Mouse (Mus musculus) midbrain, postnatal 0 days (tissue): ENCODE measurements around the gene Rubcn. TPM values are rescaled to one million over a fixed set of nuclear protein-coding genes. Genes with fewer than 3 reads are reported as not detected.

Experiments used
- ATAC-seq: fragments of 200-750 bp; cut with Nextera tagmentation; 2 replicates; pipeline ENCODE4 v1.8.0; 2017; ENCODE audit warnings: moderate number of reproducible peaks, mild to moderate bottlenecking, moderate TSS enrichment, moderate library complexity; ENCODE audit not compliant: low FRiP score
- DNase-seq: peaks from one replicate; pipeline ENCODE4 v3.0.0-alpha.2; 2015; ENCODE audit warnings: low spot score
- H3K27ac ChIP-seq: fragments of 300-500 bp; sonication (generic); 2 replicates; pipeline ENCODE4 v1.5.1; 2014; ENCODE audit warnings: low read depth, mild to moderate bottlenecking, low read length, mixed read lengths
- H3K27me3 ChIP-seq: fragments of 300-500 bp; sonication (generic); 2 replicates; pipeline ENCODE4 v1.6.1; 2014; ENCODE audit warnings: low read length, control low read depth, mixed read lengths; ENCODE audit not compliant: insufficient read depth
- H3K36me3 ChIP-seq: fragments of 300-500 bp; sonication (generic); 2 replicates; pipeline ENCODE4 v1.6.1; 2014; ENCODE audit warnings: low read length, control low read depth, mixed read lengths; ENCODE audit not compliant: insufficient read depth
- H3K4me1 ChIP-seq: fragments of 300-500 bp; sonication (generic); 2 replicates; pipeline ENCODE4 v1.6.1; 2014; ENCODE audit warnings: mild to moderate bottlenecking, control low read depth, antibody characterized with exemption, low read length, mixed read lengths; ENCODE audit not compliant: insufficient read depth
- H3K4me2 ChIP-seq: fragments of 300-500 bp; sonication (generic); 2 replicates; pipeline ENCODE4 v1.6.1; 2014; ENCODE audit warnings: low read depth, mild to moderate bottlenecking, low read length, mixed read lengths; ENCODE audit not compliant: poor library complexity, severe bottlenecking
- H3K4me3 ChIP-seq: fragments of 300-500 bp; sonication (generic); 2 replicates; pipeline ENCODE4 v1.5.1; 2014; ENCODE audit warnings: low read depth, mild to moderate bottlenecking, low read length, moderate library complexity
- H3K9ac ChIP-seq: fragments of 300-500 bp; sonication (generic); replicated peaks from 2 replicates; pipeline ENCODE4 v1.6.1; 2014; ENCODE audit warnings: mild to moderate bottlenecking, low read length, moderate library complexity, mixed read lengths; ENCODE audit not compliant: poor library complexity, severe bottlenecking
- H3K9me3 ChIP-seq: fragments of 300-500 bp; sonication (generic); 2 replicates; pipeline ENCODE4 v1.6.1; 2016; ENCODE audit warnings: low read length, control low read depth
- CTCF ChIP-seq: IDR thresholded peaks from 2 replicates; pipeline ENCODE4 v1.5.1; 2016; ENCODE audit warnings: antibody characterized with exemption, mild to moderate bottlenecking
- WGBS: fragments of 180-500 bp; shearing (Covaris S2); extraction: QIAGEN DNeasy Blood & Tissue Kit; methylation state at CpG from one replicate; pipeline ENCODE4 v1.1.7; 2014; 5-methylcytosine and 5-hydroxymethylcytosine counted together
- polyA plus RNA-seq: library from polyadenylated mRNA; unstranded; fragments of >200 nt; fragmentation: Nextera tagmentation; extraction: Ambion mirVana; gene quantifications from 2 replicates; pipeline ENCODE4 v1.2.1, GENCODE M21; 2015
- total RNA-seq: library from RNA; depleted of rRNA; stranded (reverse); fragments of >200 nt; gene quantifications from 2 replicates; pipeline ENCODE4 v1.2.3, GENCODE M21; 2014

The Rubcn gene
- total and polyA plus RNA-seq, 2 experiments from 2014 or later, result 25.5 to 84.0 TPM

- H3K27ac ChIP-seq, result no peak overlapping the region
- no peaks in the 10 kb centered on the region for H3K27me3 ChIP-seq
- ATAC-seq, result no peak
- H3K4me1 ChIP-seq, result no peaks in the 10 kb centered on the region
- no peak for DNase-seq
- TF ChIP-seq CTCF, result no peak
- no peaks in the 10 kb centered on the region for H3K9me3 ChIP-seq
- H3K36me3 ChIP-seq, result peaks cover 75% of the 10 kb centered on the region
- WGBS, result 85% methylated on average over 12 of the region's 12 CpGs
- no peak overlapping the region for H3K4me2 ChIP-seq
- H3K9ac ChIP-seq, result no peak overlapping the region
- H3K4me3 ChIP-seq, result no peak overlapping the region
These were observed 52.2 kb downstream of the Rubcn start for GRCm38 (mm10) chr16:32825380-32825779.

DNA sequence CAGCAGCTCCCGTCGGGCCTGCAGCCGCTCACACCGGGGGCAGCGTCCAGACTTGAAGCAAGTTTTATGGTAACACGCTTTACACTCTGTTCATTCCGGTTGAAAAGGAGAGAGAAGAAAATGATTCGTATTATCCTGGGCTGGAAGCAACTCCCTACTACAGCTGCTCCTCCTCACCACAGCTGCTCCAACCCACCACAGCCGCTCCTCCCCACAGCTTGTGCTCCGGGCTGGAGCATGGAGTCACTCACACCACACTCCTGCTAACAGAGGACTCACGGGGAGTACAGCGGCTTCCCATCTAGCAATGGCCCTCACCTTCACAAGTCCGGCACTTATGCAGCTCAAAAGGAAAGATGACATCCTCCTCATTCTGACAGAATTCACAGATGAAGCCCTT is 53.5 kb downstream of the Rubcn start:
- H3K36me3 ChIP-seq, result peaks cover 70% of the 10 kb centered on the region

GRCm38 (mm10) chr16:32823487-32823886 is 54.1 kb downstream of the Rubcn start:
- WGBS, result 91% methylated on average over 8 of the region's 8 CpGs

More for the DNA sequence above, 53.5 kb downstream of the Rubcn start:
- no peak for DNase-seq
- H3K4me3 ChIP-seq, result no peak overlapping the region
- H3K4me2 ChIP-seq, result no peak overlapping the region
- H3K27me3 ChIP-seq, result no peaks in the 10 kb centered on the region
- no peak overlapping the region for H3K27ac ChIP-seq
- H3K4me1 ChIP-seq, result no peaks in the 10 kb centered on the region
- 95% methylated on average over 13 of the region's 13 CpGs for WGBS
- TF ChIP-seq CTCF, result no peak
- ATAC-seq, result no peak
- H3K9ac ChIP-seq, result no peak overlapping the region
- no peaks in the 10 kb centered on the region for H3K9me3 ChIP-seq

DNA sequence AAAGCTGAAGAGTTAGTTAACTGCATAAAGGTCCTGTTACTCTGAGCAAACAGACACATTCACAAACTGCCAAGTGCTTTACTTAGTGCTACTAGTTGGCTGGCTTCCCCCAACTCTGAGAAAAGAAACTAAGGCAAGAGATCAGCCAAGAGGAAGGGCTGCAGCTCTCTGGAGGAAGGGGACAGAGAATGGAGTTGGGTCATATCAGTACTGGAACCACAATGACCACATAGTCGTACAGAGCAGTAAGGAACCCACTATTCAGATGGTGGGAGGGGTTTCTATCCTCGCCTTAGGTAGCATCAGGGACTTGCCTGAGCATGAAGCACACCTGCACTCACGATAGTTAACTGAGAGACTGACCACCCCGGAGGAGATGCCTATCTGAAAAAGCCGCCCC is 54.7 kb downstream of the Rubcn start:
- Histone ChIP-seq H3K4me3 (no peak overlapping the region), H3K9ac (no peak overlapping the region), H3K27me3 (no peaks in the 10 kb centered on the region), H3K27ac (no peak overlapping the region), H3K4me1 (no peaks in the 10 kb centered on the region), H3K9me3 (no peaks in the 10 kb centered on the region), H3K36me3 (peaks cover 59% of the 10 kb centered on the region), H3K4me2 (no peak overlapping the region)
- DNase-seq (no peak), ATAC-seq (no peak)
- TF ChIP-seq CTCF, result no peak
- WGBS, result 81% methylated on average over 5 of the region's 5 CpGs

More at GRCm38 (mm10) chr16:32823487-32823886, 54.1 kb downstream of the Rubcn start:
- TF ChIP-seq CTCF, result no peak
- Histone ChIP-seq H3K4me3 (no peak overlapping the region), H3K4me1 (no peaks in the 10 kb centered on the region), H3K9ac (no peak overlapping the region), H3K4me2 (no peak overlapping the region), H3K36me3 (peaks cover 65% of the 10 kb centered on the region), H3K9me3 (no peaks in the 10 kb centered on the region), H3K27ac (no peak overlapping the region), H3K27me3 (no peaks in the 10 kb centered on the region)
- DNase-seq (no peak), ATAC-seq (no peak)

DNA sequence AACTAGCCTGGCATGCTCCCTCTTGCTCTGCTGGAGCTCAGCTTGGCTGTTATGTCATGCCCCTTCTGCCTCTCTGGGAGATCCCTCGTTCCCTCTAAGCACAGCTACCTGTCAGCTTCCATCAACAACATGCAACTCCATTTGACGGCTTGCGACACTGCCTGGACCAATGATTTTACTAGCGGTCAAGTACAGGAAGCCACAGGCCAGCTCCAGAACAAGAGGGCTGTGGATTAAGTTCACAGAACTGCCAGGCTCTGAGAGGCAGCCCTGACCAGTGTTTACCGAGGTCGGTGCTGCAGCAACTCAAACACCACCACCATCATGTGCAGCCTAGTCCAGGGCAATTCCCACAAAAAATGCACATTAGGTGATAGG is 55.1 kb downstream of the Rubcn start:
- Histone ChIP-seq H3K27me3 (no peaks in the 10 kb centered on the region), H3K9ac (no peak overlapping the region), H3K4me2 (no peak overlapping the region), H3K4me3 (no peak overlapping the region), H3K36me3 (peaks cover 55% of the 10 kb centered on the region), H3K4me1 (no peaks in the 10 kb centered on the region), H3K9me3 (no peaks in the 10 kb centered on the region), H3K27ac (no peak overlapping the region)
- no peak for TF ChIP-seq CTCF
- no peak for DNase-seq
- WGBS, result 88% methylated on average over 6 of the region's 6 CpGs
- no peak for ATAC-seq

GRCm38 (mm10) chr16:32821772-32822449 is 55.7 kb downstream of the Rubcn start:
- 84% methylated on average over 10 of the region's 10 CpGs for WGBS
- DNase-seq, result no peak
- Histone ChIP-seq H3K4me1 (no peaks in the 10 kb centered on the region), H3K9me3 (no peaks in the 10 kb centered on the region), H3K27ac (no peak overlapping the region), H3K9ac (no peak overlapping the region), H3K27me3 (no peaks in the 10 kb centered on the region), H3K4me3 (no peak overlapping the region), H3K4me2 (no peak overlapping the region), H3K36me3 (peaks cover 51% of the 10 kb centered on the region)
- no peak for TF ChIP-seq CTCF
- no peak for ATAC-seq
